Mouse (Mus musculus) neural tube, embryonic 13.5 days (tissue): ENCODE measurements around the gene Proz. TPM values are rescaled to one million over a fixed set of nuclear protein-coding genes. Genes with fewer than 3 reads are reported as not detected.
A peak's percentile ranks its signal among the peaks of the same experiment; 100 is the strongest.
"Not testable (repeated sequence)": the region's sequence is repeated elsewhere in the genome, so short reads cannot be mapped to it uniquely, and the experiment has no call there.

ENCODE experiments used
- ATAC-seq: fragments of 200-750 bp; cut with Nextera tagmentation; 2 replicates; pipeline ENCODE4 v1.8.0; 2017; ENCODE audit warnings: low read depth, mild to moderate bottlenecking, moderate TSS enrichment, moderate library complexity
- H3K27ac ChIP-seq: fragments of 300-500 bp; sonication (generic); replicated peaks from 2 replicates; pipeline ENCODE4 v1.5.1; 2015; ENCODE audit warnings: moderate library complexity, mild to moderate bottlenecking, inconsistent platforms
- H3K27me3 ChIP-seq: fragments of 300-500 bp; sonication (generic); 2 replicates; pipeline ENCODE4 v1.6.1; 2015; ENCODE audit warnings: mild to moderate bottlenecking, inconsistent platforms
- H3K36me3 ChIP-seq: fragments of 300-500 bp; sonication (generic); 2 replicates; pipeline ENCODE4 v1.6.1; 2015; ENCODE audit warnings: mild to moderate bottlenecking, inconsistent platforms
- H3K4me1 ChIP-seq: fragments of 300-500 bp; sonication (generic); replicated peaks from 2 replicates; pipeline ENCODE4 v1.6.1; 2015; ENCODE audit warnings: inconsistent platforms
- H3K4me2 ChIP-seq: fragments of 300-500 bp; sonication (generic); 2 replicates; pipeline ENCODE4 v1.6.1; 2015; ENCODE audit warnings: inconsistent platforms, mild to moderate bottlenecking, moderate library complexity
- H3K4me3 ChIP-seq: fragments of 300-500 bp; sonication (generic); 2 replicates; pipeline ENCODE4 v1.5.1; 2015; ENCODE audit warnings: mild to moderate bottlenecking, inconsistent platforms
- H3K9ac ChIP-seq: fragments of 300-500 bp; sonication (generic); 2 replicates; pipeline ENCODE4 v1.6.1; 2015; ENCODE audit warnings: moderate library complexity, mild to moderate bottlenecking, inconsistent platforms
- H3K9me3 ChIP-seq: fragments of 300-500 bp; sonication (generic); 2 replicates; pipeline ENCODE4 v1.6.1; 2016; ENCODE audit warnings: inconsistent platforms
- WGBS: fragments of 180-500 bp; shearing (Covaris S2); methylation state at CpG from one replicate; pipeline ENCODE4 v1.1.7; 2015; 5-methylcytosine and 5-hydroxymethylcytosine counted together
- polyA plus RNA-seq: library from polyadenylated mRNA; unstranded; fragments of >200 nt; fragmentation: Nextera tagmentation; extraction: Ambion mirVana; gene quantifications from 2 replicates; pipeline ENCODE4 v1.2.1, GENCODE M21; 2015

Gene Proz
- polyA plus RNA-seq, 1 experiment from 2014 or later = 0.56 TPM

- Histone ChIP-seq H3K9ac (no peak overlapping the region), H3K27me3 (no peaks in the 10 kb centered on the region), H3K36me3 (no peaks in the 10 kb centered on the region), H3K4me1 (no peaks in the 10 kb centered on the region), H3K9me3 (0 out of 2 replicates have a peak, but pooled peaks cover 6% of the 10 kb centered on the region), H3K27ac (no peak overlapping the region), H3K4me3 (no peak overlapping the region), H3K4me2 (no peak overlapping the region)
- 84% methylated on average over 10 of the region's 10 CpGs for WGBS
- ATAC-seq = no peak
These were observed 10.2 kb upstream of the Proz start for GRCm38 (mm10) chr8:13050550-13050949.

- Histone ChIP-seq H3K9ac (no peak overlapping the region), H3K4me3 (no peak overlapping the region), H3K4me2 (no peak overlapping the region), H3K27ac (no peak overlapping the region), H3K27me3 (no peaks in the 10 kb centered on the region), H3K36me3 (no peaks in the 10 kb centered on the region), H3K9me3 (no peaks in the 10 kb centered on the region), H3K4me1 (no peaks in the 10 kb centered on the region)
- ATAC-seq = no peak
- 92% methylated on average over 4 of the region's 4 CpGs for WGBS
These were observed 3.4 kb upstream of the Proz start for GRCm38 (mm10) chr8:13057351-13057750.

- Histone ChIP-seq H3K4me2 (no peak overlapping the region), H3K4me3 (no peak overlapping the region), H3K9ac (no peak overlapping the region), H3K27ac (no peak overlapping the region), H3K9me3 (no peaks in the 10 kb centered on the region), H3K27me3 (no peaks in the 10 kb centered on the region), H3K4me1 (no peaks in the 10 kb centered on the region), H3K36me3 (no peaks in the 10 kb centered on the region)
- no peak for ATAC-seq
- WGBS = 81% methylated on average over 16 of the region's 16 CpGs
These were observed 2.4 kb downstream of the Proz start for GRCm38 (mm10) chr8:13063112-13063511.

- Histone ChIP-seq H3K27ac (no peak overlapping the region), H3K36me3 (peaks cover 60% of the 10 kb centered on the region), H3K4me3 (no peak overlapping the region), H3K9me3 (no peaks in the 10 kb centered on the region), H3K27me3 (no peaks in the 10 kb centered on the region), H3K4me2 (no peak overlapping the region), H3K4me1 (no peaks in the 10 kb centered on the region), H3K9ac (no peak overlapping the region)
- no peak for ATAC-seq
- 97% methylated on average over 11 of the region's 11 CpGs for WGBS
These were observed 12.5 kb downstream of the Proz start for GRCm38 (mm10) chr8:13073255-13073654.

- no peak overlapping the region for H3K27ac ChIP-seq
- 96% methylated on average over 8 of the region's 8 CpGs for WGBS
- H3K4me2 ChIP-seq = no peak overlapping the region
- peaks cover 78% of the 10 kb centered on the region for H3K36me3 ChIP-seq
- no peaks in the 10 kb centered on the region for H3K27me3 ChIP-seq
- H3K4me3 ChIP-seq = no peak overlapping the region
- H3K4me1 ChIP-seq = no peaks in the 10 kb centered on the region
- ATAC-seq = no peak
- H3K9me3 ChIP-seq = no peaks in the 10 kb centered on the region
- H3K9ac ChIP-seq = no peak overlapping the region
These were observed 14.3 kb downstream of the Proz start for GRCm38 (mm10) chr8:13075044-13075443.

GRCm38 (mm10) chr8:13075579-13075978 is 14.9 kb downstream of the Proz start:
- H3K9me3 ChIP-seq, H3K4me2 ChIP-seq, H3K9ac ChIP-seq, H3K4me1 ChIP-seq, H3K27ac ChIP-seq, ATAC-seq, H3K27me3 ChIP-seq, H3K4me3 ChIP-seq: not testable (repeated sequence)
- WGBS = 93% methylated on average over 1 of the region's 1 CpGs
- peaks cover 83% of the 10 kb centered on the region for H3K36me3 ChIP-seq

- Histone ChIP-seq H3K27ac (no peak overlapping the region), H3K9me3 (no peaks in the 10 kb centered on the region), H3K9ac (no peak overlapping the region), H3K4me3 (no peak overlapping the region), H3K4me2 (no peak overlapping the region), H3K4me1 (no peaks in the 10 kb centered on the region), H3K27me3 (no peaks in the 10 kb centered on the region), H3K36me3 (peaks cover 100% of the 10 kb centered on the region)
- ATAC-seq = no peak
- WGBS = 87% methylated on average over 7 of the region's 7 CpGs
These were observed 16.8 kb downstream of the Proz start for GRCm38 (mm10) chr8:13077542-13077941.

GRCm38 (mm10) chr8:13104691-13105086 is 44.0 kb downstream of the Proz start:
- peak overlapping the region; percentile 95 for H3K4me2 ChIP-seq
- peaks cover 14% of the 10 kb centered on the region for H3K36me3 ChIP-seq
- H3K9ac ChIP-seq = peak overlapping the region; percentile 88
- WGBS = under 1% methylated on average over 45 of the region's 45 CpGs
- H3K4me3 ChIP-seq = peak overlapping the region; percentile 67
- H3K9me3 ChIP-seq = no peaks in the 10 kb centered on the region
- peak; percentile 85 for ATAC-seq
- peak overlapping the region; percentile 96 for H3K27ac ChIP-seq
- H3K4me1 ChIP-seq = peaks cover 41% of the 10 kb centered on the region
- no peaks in the 10 kb centered on the region for H3K27me3 ChIP-seq

- peak; percentile 95 for ATAC-seq
- Histone ChIP-seq H3K4me3 (peak within 1 kb of the TSS; percentile 67), H3K9me3 (no peaks in the 10 kb centered on the region), H3K27ac (peak within 1 kb of the TSS; percentile 96), H3K9ac (peak within 1 kb of the TSS; percentile 89), H3K4me2 (peak within 1 kb of the TSS; percentile 95), H3K27me3 (no peaks in the 10 kb centered on the region), H3K4me1 (peaks cover 46% of the 10 kb centered on the region), H3K36me3 (peaks cover 8% of the 10 kb centered on the region; the same call in 1 of the 2 replicates)
- WGBS = under 1% methylated on average over 85 of the region's 87 CpGs
These were observed 44.6 kb downstream of the Proz start, which contains the start of the genes Pcid2 and Cul4a for GRCm38 (mm10) chr8:13105087-13105881. Gene Pcid2 (minus strand): TSS chr8:13105459. Gene Cul4a (plus strand): TSS chr8:13105621.

GRCm38 (mm10) chr8:13105908-13106551 is 45.3 kb downstream of the Proz start:
- under 1% methylated on average over 61 of the region's 63 CpGs for WGBS
- Histone ChIP-seq H3K4me2 (peak overlapping the region; percentile 95), H3K4me1 (peaks cover 53% of the 10 kb centered on the region), H3K9ac (peak overlapping the region; percentile 89), H3K4me3 (peak overlapping the region; percentile 67), H3K27me3 (no peaks in the 10 kb centered on the region), H3K27ac (peak overlapping the region; percentile 88), H3K36me3 (peaks cover 8% of the 10 kb centered on the region; the same call in 1 of the 2 replicates), H3K9me3 (no peaks in the 10 kb centered on the region)
- ATAC-seq = peak; percentile 47

GRCm38 (mm10) chr8:13107990-13108638 is 47.4 kb downstream of the Proz start:
- Histone ChIP-seq H3K4me3 (no peak overlapping the region), H3K9me3 (no peaks in the 10 kb centered on the region), H3K27me3 (no peaks in the 10 kb centered on the region), H3K4me2 (no peak overlapping the region), H3K9ac (no peak overlapping the region), H3K36me3 (no peaks in the 10 kb centered on the region), H3K4me1 (peaks cover 59% of the 10 kb centered on the region), H3K27ac (no peak overlapping the region)
- WGBS = 87% methylated on average over 13 of the region's 13 CpGs
- ATAC-seq = no peak

GRCm38 (mm10) chr8:13108967-13109366 is 48.3 kb downstream of the Proz start:
- Histone ChIP-seq H3K4me1 (peaks cover 52% of the 10 kb centered on the region), H3K9me3 (no peaks in the 10 kb centered on the region), H3K36me3 (no peaks in the 10 kb centered on the region), H3K27me3 (no peaks in the 10 kb centered on the region), H3K4me2 (no peak overlapping the region), H3K27ac (no peak overlapping the region), H3K4me3 (no peak overlapping the region), H3K9ac (no peak overlapping the region)
- no peak for ATAC-seq
- 90% methylated on average over 8 of the region's 8 CpGs for WGBS
